Mouse (Mus musculus) lung, postnatal 0 days (tissue): Measurements from ENCODE around the gene Ezh2.

Source experiments
- CTCF ChIP-seq: IDR thresholded peaks from 2 replicates; pipeline ENCODE4 v1.5.1; 2016; ENCODE audit warnings: antibody characterized with exemption, mild to moderate bottlenecking
- EP300 ChIP-seq: IDR thresholded peaks from 2 replicates; pipeline ENCODE4 v1.6.1; 2016; ENCODE audit warnings: antibody characterized with exemption, mild to moderate bottlenecking, control low read depth

DNA sequence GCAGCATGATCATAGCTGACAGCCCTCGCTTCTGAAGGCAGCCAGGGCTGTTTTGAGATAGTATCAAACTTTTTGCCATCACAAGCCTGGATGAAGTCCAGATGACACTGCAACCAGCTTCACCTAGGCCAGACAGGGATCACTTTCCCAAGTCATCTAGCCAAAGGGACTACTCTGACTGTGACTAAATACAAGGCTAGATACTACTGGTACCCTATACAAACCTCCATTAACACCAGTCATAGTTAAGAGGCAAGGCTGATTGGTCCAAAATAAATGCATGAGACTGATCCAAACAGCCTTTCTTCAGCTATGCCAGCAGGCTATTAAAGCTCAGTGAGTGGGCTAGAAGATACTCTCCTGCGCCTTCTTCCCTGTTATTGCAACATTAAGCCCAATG lies 22.3 kb downstream of the Ezh2 start:
- no peak for TF ChIP-seq CTCF
- TF ChIP-seq EP300 = no peak
